Mouse (Mus musculus) neural tube, embryonic 14.5 days (tissue): ENCODE results near the gene Rmnd5a. TPM values are rescaled to one million over a fixed set of nuclear protein-coding genes. Genes with fewer than 3 reads are reported as not detected.
"Not testable (repeated sequence)": the region's sequence is repeated elsewhere in the genome, so short reads cannot be mapped to it uniquely, and the experiment has no call there.

ENCODE experiments used
- ATAC-seq: fragments of 200-750 bp; cut with Nextera tagmentation; 2 replicates; pipeline ENCODE4 v1.8.0; 2017; ENCODE audit warnings: low read depth, mild to moderate bottlenecking, moderate TSS enrichment, moderate library complexity
- H3K27ac ChIP-seq: fragments of 300-500 bp; sonication (generic); 2 replicates; pipeline ENCODE4 v1.5.1; 2014; ENCODE audit warnings: low read depth, mild to moderate bottlenecking, control low read depth, low read length, moderate library complexity, mixed read lengths
- H3K27me3 ChIP-seq: fragments of 300-500 bp; sonication (generic); 2 replicates; pipeline ENCODE4 v1.6.1; 2014; ENCODE audit warnings: low read length; ENCODE audit not compliant: control insufficient read depth, insufficient read depth
- H3K36me3 ChIP-seq: fragments of 300-500 bp; sonication (generic); 2 replicates; pipeline ENCODE4 v1.6.1; 2014; ENCODE audit warnings: low read length, mixed read lengths; ENCODE audit not compliant: control insufficient read depth, insufficient read depth
- H3K4me1 ChIP-seq: fragments of 300-500 bp; sonication (generic); 2 replicates; pipeline ENCODE4 v1.6.1; 2014; ENCODE audit warnings: low read length; ENCODE audit not compliant: control insufficient read depth, insufficient read depth
- H3K4me2 ChIP-seq: fragments of 300-500 bp; sonication (generic); 2 replicates; pipeline ENCODE4 v1.6.1; 2014; ENCODE audit warnings: mild to moderate bottlenecking, low read depth, low read length, control low read depth
- H3K4me3 ChIP-seq: fragments of 300-500 bp; sonication (generic); 2 replicates; pipeline ENCODE4 v1.5.1; 2014; ENCODE audit warnings: low read depth, low read length, control low read depth, mixed read lengths
- H3K9ac ChIP-seq: fragments of 300-500 bp; sonication (generic); replicated peaks from 2 replicates; pipeline ENCODE4 v1.6.1; 2014; ENCODE audit warnings: low read depth, mild to moderate bottlenecking, control low read depth, low read length, mixed read lengths
- H3K9me3 ChIP-seq: fragments of 300-500 bp; sonication (generic); 2 replicates; pipeline ENCODE4 v1.6.1; 2016; ENCODE audit warnings: low read length; ENCODE audit not compliant: control insufficient read depth
- WGBS: fragments of 180-500 bp; shearing (Covaris S2); extraction: QIAGEN DNeasy Blood & Tissue Kit; methylation state at CpG from one replicate; pipeline ENCODE4 v1.1.7; 2014; 5-methylcytosine and 5-hydroxymethylcytosine counted together
- polyA plus RNA-seq: library from polyadenylated mRNA; unstranded; fragments of >200 nt; fragmentation: Nextera tagmentation; extraction: Ambion mirVana; gene quantifications from 2 replicates; pipeline ENCODE4 v1.2.1, GENCODE M21; 2014

The Rmnd5a gene
- 6.7 and 8.4 TPM in 2 replicates for polyA plus RNA-seq

GRCm38 (mm10) chr6:71440492-71441250 is at the start of gene Rmnd5a:
Gene Rmnd5a, minus strand, starts transcription at chr6:71440637.
- Histone ChIP-seq H3K27ac (peak within 1 kb of the TSS; percentile 98), H3K36me3 (no peaks in the 10 kb centered on the region), H3K9ac (peak within 1 kb of the TSS; percentile 88), H3K4me1 (peaks cover 23% of the 10 kb centered on the region), H3K4me2 (peak within 1 kb of the TSS; percentile 97), H3K9me3 (no peaks in the 10 kb centered on the region), H3K4me3 (peak within 1 kb of the TSS; percentile 88), H3K27me3 (no peaks in the 10 kb centered on the region)
- ATAC-seq, result peak; percentile 99
- under 1% methylated on average over 75 of the region's 75 CpGs for WGBS

GRCm38 (mm10) chr6:71487966-71488365 is 47.5 kb upstream of the Rmnd5a start:
- H3K27me3 ChIP-seq, result no peaks in the 10 kb centered on the region
- no peaks in the 10 kb centered on the region for H3K36me3 ChIP-seq
- H3K9ac ChIP-seq, result no peak overlapping the region
- 53% methylated on average over 4 of the region's 4 CpGs for WGBS
- no peaks in the 10 kb centered on the region for H3K4me1 ChIP-seq
- no peaks in the 10 kb centered on the region for H3K9me3 ChIP-seq
- H3K27ac ChIP-seq, result no peak overlapping the region
- no peak overlapping the region for H3K4me2 ChIP-seq
- no peak overlapping the region for H3K4me3 ChIP-seq
- no peak for ATAC-seq

- 73% methylated on average over 1 of the region's 1 CpGs for WGBS
- no peak overlapping the region for H3K4me2 ChIP-seq
- H3K4me1 ChIP-seq, result no peaks in the 10 kb centered on the region
- H3K4me3 ChIP-seq, result no peak overlapping the region
- no peaks in the 10 kb centered on the region for H3K27me3 ChIP-seq
- no peaks in the 10 kb centered on the region for H3K9me3 ChIP-seq
- no peak for ATAC-seq
- no peak overlapping the region for H3K27ac ChIP-seq
- H3K9ac ChIP-seq, result no peak overlapping the region
- no peaks in the 10 kb centered on the region for H3K36me3 ChIP-seq
Observed at GRCm38 (mm10) chr6:71486867-71487266, 46.4 kb upstream of the Rmnd5a start.

GRCm38 (mm10) chr6:71486226-71486625 is 45.8 kb upstream of the Rmnd5a start:
- no peaks in the 10 kb centered on the region for H3K36me3 ChIP-seq
- no peak overlapping the region for H3K4me3 ChIP-seq
- H3K4me2 ChIP-seq, result no peak overlapping the region
- H3K27me3 ChIP-seq, result no peaks in the 10 kb centered on the region
- no peak overlapping the region for H3K27ac ChIP-seq
- H3K4me1 ChIP-seq, result no peaks in the 10 kb centered on the region
- 81% methylated on average over 2 of the region's 2 CpGs for WGBS
- H3K9me3 ChIP-seq, result no peaks in the 10 kb centered on the region
- no peak for ATAC-seq
- H3K9ac ChIP-seq, result no peak overlapping the region

- Histone ChIP-seq H3K4me3 (no peak overlapping the region), H3K27me3 (no peaks in the 10 kb centered on the region), H3K36me3 (no peaks in the 10 kb centered on the region), H3K4me2 (no peak overlapping the region), H3K9ac (no peak overlapping the region), H3K27ac (no peak overlapping the region), H3K4me1 (no peaks in the 10 kb centered on the region), H3K9me3 (no peaks in the 10 kb centered on the region)
- ATAC-seq, result no peak
- 83% methylated on average over 5 of the region's 5 CpGs for WGBS
Observed at GRCm38 (mm10) chr6:71485246-71485645, 44.8 kb upstream of the Rmnd5a start.

- H3K4me1 ChIP-seq, result no peaks in the 10 kb centered on the region
- H3K9me3 ChIP-seq, result no peaks in the 10 kb centered on the region
- no peak overlapping the region for H3K9ac ChIP-seq
- H3K4me2 ChIP-seq, result no peak overlapping the region
- 60% methylated on average over 7 of the region's 7 CpGs for WGBS
- no peak overlapping the region for H3K27ac ChIP-seq
- ATAC-seq, result no peak
- no peak overlapping the region for H3K4me3 ChIP-seq
- H3K36me3 ChIP-seq, result no peaks in the 10 kb centered on the region
- H3K27me3 ChIP-seq, result no peaks in the 10 kb centered on the region
Observed at GRCm38 (mm10) chr6:71481136-71481535, 40.7 kb upstream of the Rmnd5a start.

- no peak for ATAC-seq
- Histone ChIP-seq H3K4me1 (no peaks in the 10 kb centered on the region), H3K9me3 (no peaks in the 10 kb centered on the region), H3K9ac (no peak overlapping the region), H3K36me3 (no peaks in the 10 kb centered on the region), H3K27me3 (no peaks in the 10 kb centered on the region), H3K4me2 (no peak overlapping the region), H3K4me3 (no peak overlapping the region), H3K27ac (no peak overlapping the region)
- WGBS, result 88% methylated on average over 1 of the region's 1 CpGs
Observed at GRCm38 (mm10) chr6:71480136-71480535, 39.7 kb upstream of the Rmnd5a start.

GRCm38 (mm10) chr6:71479588-71479987 is 39.2 kb upstream of the Rmnd5a start:
- ATAC-seq, H3K9me3 ChIP-seq, H3K27me3 ChIP-seq, H3K9ac ChIP-seq, H3K4me1 ChIP-seq, H3K27ac ChIP-seq, H3K36me3 ChIP-seq, H3K4me2 ChIP-seq, H3K4me3 ChIP-seq: not testable (repeated sequence)
- 96% methylated on average over 2 of the region's 2 CpGs for WGBS

- not testable (repeated sequence) for H3K4me3 ChIP-seq, H3K9me3 ChIP-seq, H3K27ac ChIP-seq, H3K36me3 ChIP-seq, H3K9ac ChIP-seq, H3K27me3 ChIP-seq, ATAC-seq, H3K4me1 ChIP-seq, H3K4me2 ChIP-seq
- WGBS, result 94% methylated on average over 10 of the region's 10 CpGs
Observed at GRCm38 (mm10) chr6:71478816-71479568, 38.6 kb upstream of the Rmnd5a start.
